Mouse (Mus musculus): ENCODE results near the gene Dennd2c. TPM values are rescaled to one million over a fixed set of nuclear protein-coding genes. Genes with fewer than 3 reads are reported as not detected.

Dennd2c gene
- 1.3 TPM in 2 replicates for polyA plus RNA-seq (2014; fragmentation: Nextera tagmentation; extraction: Ambion mirVana)

DNA sequence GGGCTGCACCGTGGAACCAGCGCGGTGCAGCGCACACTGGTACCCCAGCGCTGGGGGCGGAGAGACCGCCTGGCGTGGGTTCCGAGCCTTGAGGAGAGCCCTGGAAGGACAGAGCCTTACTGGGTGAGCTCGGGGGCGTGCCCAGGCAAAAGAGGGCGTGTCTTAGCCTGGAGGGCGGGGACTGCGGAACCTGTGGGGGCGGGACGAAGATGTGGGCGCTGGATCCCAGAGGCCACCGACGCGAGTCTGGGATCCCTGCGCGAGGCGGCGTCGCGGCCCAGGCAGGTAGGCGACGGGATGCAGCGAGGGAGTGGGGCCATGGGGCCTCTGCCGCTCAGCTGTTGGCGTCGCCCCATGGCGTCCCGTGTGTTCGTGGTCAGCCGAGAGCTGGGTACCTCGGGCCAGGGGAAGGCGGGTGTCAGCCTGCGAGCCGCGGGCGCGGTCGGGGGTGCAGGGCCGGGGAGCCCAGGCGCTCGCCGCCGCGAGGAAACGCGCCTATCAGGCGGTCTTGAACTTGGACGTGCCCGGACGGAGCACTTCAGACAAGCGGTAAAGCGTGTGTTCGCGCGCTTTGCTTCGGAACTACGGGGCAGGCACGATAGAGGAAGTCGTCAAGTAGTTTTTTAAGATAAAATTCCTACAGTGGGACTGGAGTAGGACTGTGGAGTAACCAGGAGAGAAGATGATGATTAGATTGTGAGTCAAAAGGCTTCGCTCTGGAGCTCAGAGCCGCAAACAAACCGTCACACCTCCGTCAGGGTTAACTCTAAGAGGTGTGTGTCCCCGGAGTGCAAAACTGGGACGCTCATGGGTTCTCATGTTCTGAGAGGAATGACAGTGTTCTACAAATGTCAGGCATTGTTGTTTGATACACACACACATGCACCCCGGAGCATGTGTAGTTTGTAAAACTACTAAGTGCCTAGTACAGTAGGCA, at the start of gene Dennd2c:
Gene Dennd2c (plus strand): TSS at position 151 of the 937 bp plus-strand sequence.
- Histone ChIP-seq H3K36me3 (replicated peaks; ENCODE audit: control insufficient read depth, insufficient read depth) (no peaks in the 10 kb centered on the region), H3K4me1 (replicated peaks; ENCODE audit: control insufficient read depth, insufficient read depth, low read length) (peaks cover 8% of the 10 kb centered on the region; the same call in 1 of the 2 replicates), H3K9ac (peak within 1 kb of the TSS; percentile 63), H3K9me3 (ENCODE audit: control insufficient read depth, low read length) (no peaks in the 10 kb centered on the region), H3K27ac (no peak within 1 kb of the TSS), H3K4me2 (replicated peaks) (peak within 1 kb of the TSS; percentile 96), H3K4me3 (replicated peaks; ENCODE audit: low read length) (peak within 1 kb of the TSS; percentile 66), H3K27me3 (ENCODE audit: control insufficient read depth, insufficient read depth, low read length) (peaks cover 30% of the 10 kb centered on the region)
- WGBS = 1% methylated on average over 72 of the region's 72 CpGs
- peak; percentile 75 for DNase-seq (ENCODE audit: low spot score)
- ATAC-seq (ENCODE audit: low FRiP score) = peak; percentile 94

DNA sequence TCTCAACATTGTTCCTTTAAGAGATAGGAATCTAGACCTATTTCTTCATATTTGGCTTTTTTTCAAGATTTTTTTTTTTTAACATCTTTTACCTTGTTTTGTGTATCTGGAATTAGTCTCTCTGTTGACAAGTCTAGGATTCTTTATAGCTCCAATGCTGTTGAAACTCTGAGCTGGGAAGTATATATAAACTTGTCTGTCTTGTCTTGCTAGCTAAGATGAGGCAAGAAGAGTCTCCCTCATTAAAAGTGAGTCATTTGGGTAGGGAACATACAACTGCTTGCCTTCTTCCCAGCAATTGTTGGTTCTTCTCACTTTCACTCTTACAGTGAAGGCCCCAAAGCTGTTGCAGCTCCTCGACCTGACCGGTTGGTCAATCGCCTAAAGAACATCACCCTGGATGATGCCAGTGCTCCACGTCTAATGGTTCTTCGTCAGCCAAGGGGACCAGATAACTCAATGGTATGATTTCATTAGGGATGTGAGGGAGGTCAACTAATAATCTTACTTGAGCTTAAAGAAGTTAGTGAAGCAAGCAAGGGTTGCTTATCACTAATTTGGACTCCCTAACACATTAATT, 46.3 kb upstream of the Dennd2c start:
- WGBS = 91% methylated on average over 5 of the region's 5 CpGs
- Histone ChIP-seq H3K4me1 (replicated peaks; ENCODE audit: control insufficient read depth, insufficient read depth, low read length) (peaks cover 9% of the 10 kb centered on the region), H3K4me3 (replicated peaks; ENCODE audit: low read length) (no peak overlapping the region), H3K27me3 (ENCODE audit: control insufficient read depth, insufficient read depth, low read length) (no peaks in the 10 kb centered on the region), H3K27ac (no peak overlapping the region), H3K36me3 (replicated peaks; ENCODE audit: control insufficient read depth, insufficient read depth) (peaks cover 80% of the 10 kb centered on the region), H3K9me3 (ENCODE audit: control insufficient read depth, low read length) (no peaks in the 10 kb centered on the region), H3K9ac (no peak overlapping the region), H3K4me2 (replicated peaks) (no peak overlapping the region)
- no peak for ATAC-seq (ENCODE audit: low FRiP score)
- DNase-seq (ENCODE audit: low spot score) = no peak

DNA sequence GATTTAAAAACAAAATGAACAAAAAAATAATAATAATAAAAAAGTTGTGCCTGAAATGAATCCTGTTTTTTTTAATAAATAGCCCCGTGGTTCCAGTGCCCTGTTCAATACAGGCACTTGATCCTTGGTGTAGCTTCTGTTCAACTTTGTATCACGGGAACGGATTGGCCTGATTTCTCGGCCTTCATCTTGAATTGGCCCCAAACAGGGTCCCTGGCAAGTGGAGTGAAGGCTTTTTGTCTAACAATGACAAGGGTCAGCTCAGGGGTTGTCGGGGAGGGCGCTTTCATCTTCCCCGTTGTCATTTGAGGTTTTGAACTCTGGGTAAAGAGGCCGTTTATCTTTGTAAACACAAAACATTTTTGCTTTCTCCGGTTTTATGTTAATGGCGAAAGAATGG, 44.7 kb upstream of the Dennd2c start:
- H3K9me3 ChIP-seq (ENCODE audit: control insufficient read depth, low read length) = no peaks in the 10 kb centered on the region
- peaks cover 80% of the 10 kb centered on the region for H3K36me3 ChIP-seq (replicated peaks; ENCODE audit: control insufficient read depth, insufficient read depth)
- peak overlapping the region; percentile 53 for H3K4me3 ChIP-seq (replicated peaks; ENCODE audit: low read length)
- no peaks in the 10 kb centered on the region for H3K27me3 ChIP-seq (ENCODE audit: control insufficient read depth, insufficient read depth, low read length)
- peak overlapping the region; percentile 77 for H3K9ac ChIP-seq
- peak; percentile 71 for ATAC-seq (ENCODE audit: low FRiP score)
- H3K4me2 ChIP-seq (replicated peaks) = peak overlapping the region; percentile 67
- H3K4me1 ChIP-seq (replicated peaks; ENCODE audit: control insufficient read depth, insufficient read depth, low read length) = peaks cover 9% of the 10 kb centered on the region
- no peak for DNase-seq (ENCODE audit: low spot score)
- peak overlapping the region; percentile 89 for H3K27ac ChIP-seq
- WGBS = 1% methylated on average over 10 of the region's 10 CpGs

DNA sequence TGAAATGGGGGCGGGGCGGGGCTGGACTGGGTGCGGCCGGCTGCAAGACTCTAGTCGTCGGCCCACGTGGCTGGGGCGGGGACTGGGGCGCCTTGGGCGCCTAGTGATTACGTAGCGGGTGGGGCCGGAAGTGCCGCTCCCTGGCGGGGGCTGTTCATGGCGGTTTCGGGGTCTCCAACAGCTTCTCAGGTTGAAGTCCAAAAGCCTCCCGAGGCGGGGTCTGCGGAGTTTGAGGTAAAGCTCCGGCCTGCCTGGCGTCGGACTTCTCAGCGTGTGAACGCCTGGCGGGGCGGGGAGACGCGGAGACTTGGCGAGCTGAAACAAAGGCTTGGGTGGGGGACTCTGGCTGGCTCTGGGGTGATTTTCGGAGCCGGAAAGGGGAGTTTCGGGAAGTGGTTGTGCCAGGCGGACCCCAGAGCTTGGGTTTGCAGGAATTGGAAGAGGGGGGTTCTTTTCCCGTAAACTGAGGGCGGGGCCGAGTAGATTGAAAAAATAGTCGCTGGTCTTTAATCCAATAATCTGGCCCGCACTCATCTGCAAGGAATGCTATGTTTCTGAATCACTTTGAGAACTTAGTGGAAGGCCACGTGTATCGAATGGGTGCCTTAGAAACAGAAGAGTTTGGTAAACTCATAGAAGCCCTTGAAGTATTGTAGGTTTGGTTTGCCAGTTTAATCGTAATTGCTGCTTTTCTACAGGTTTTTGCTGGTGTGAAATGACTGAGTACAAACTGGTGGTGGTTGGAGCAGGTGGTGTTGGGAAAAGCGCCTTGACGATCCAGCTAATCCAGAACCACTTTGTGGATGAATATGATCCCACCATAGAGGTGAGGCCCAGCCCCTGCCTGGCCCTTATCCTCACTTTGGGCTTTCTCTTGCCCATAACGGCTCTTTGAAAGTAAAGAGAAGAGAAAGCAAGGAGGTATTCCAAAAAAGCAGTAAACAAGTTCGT, 43.9 kb upstream of the Dennd2c start, which contains the start of gene Nras:
Gene Nras (plus strand): TSS at position 79 of the 951 bp plus-strand sequence.
- WGBS = 4% methylated on average over 46 of the region's 46 CpGs
- Histone ChIP-seq H3K27me3 (ENCODE audit: control insufficient read depth, insufficient read depth, low read length) (no peaks in the 10 kb centered on the region), H3K36me3 (replicated peaks; ENCODE audit: control insufficient read depth, insufficient read depth) (peaks cover 80% of the 10 kb centered on the region), H3K4me3 (replicated peaks; ENCODE audit: low read length) (peak within 1 kb of the TSS; percentile 53), H3K4me1 (replicated peaks; ENCODE audit: control insufficient read depth, insufficient read depth, low read length) (peaks cover 9% of the 10 kb centered on the region), H3K9ac (peak within 1 kb of the TSS; percentile 77), H3K9me3 (ENCODE audit: control insufficient read depth, low read length) (no peaks in the 10 kb centered on the region), H3K27ac (peak within 1 kb of the TSS; percentile 89), H3K4me2 (replicated peaks) (peak within 1 kb of the TSS; percentile 67)
- peak; percentile 99 for ATAC-seq (ENCODE audit: low FRiP score)
- peak; percentile 96 for DNase-seq (ENCODE audit: low spot score)

DNA sequence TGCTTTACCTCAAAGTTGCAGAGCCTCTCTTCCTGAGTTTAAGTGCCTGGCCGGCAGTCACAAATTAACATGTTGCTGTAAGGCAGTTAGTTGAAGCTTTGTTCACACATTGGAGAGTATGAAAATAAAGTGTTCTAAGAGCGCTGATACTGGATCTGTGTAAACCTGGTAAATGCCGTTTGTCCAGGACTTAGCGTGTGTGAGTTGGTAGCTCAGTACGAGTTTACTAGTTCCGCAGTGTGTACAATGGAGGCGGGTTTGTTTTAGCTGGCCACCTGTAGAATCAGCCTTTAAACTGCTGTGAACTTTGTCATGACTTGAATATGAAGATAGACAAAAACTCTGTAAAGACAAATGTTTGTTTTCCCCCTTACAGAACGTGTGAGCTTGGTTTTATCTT, 35.5 kb upstream of the Dennd2c start:
- Histone ChIP-seq H3K4me1 (replicated peaks; ENCODE audit: control insufficient read depth, insufficient read depth, low read length) (no peaks in the 10 kb centered on the region), H3K27ac (no peak overlapping the region), H3K27me3 (ENCODE audit: control insufficient read depth, insufficient read depth, low read length) (no peaks in the 10 kb centered on the region), H3K36me3 (replicated peaks; ENCODE audit: control insufficient read depth, insufficient read depth) (peaks cover 70% of the 10 kb centered on the region), H3K4me3 (replicated peaks; ENCODE audit: low read length) (no peak overlapping the region), H3K9ac (no peak overlapping the region), H3K4me2 (replicated peaks) (no peak overlapping the region), H3K9me3 (ENCODE audit: control insufficient read depth, low read length) (no peaks in the 10 kb centered on the region)
- WGBS = 95% methylated on average over 8 of the region's 8 CpGs
- no peak for ATAC-seq (ENCODE audit: low FRiP score)
- DNase-seq (ENCODE audit: low spot score) = no peak

DNA sequence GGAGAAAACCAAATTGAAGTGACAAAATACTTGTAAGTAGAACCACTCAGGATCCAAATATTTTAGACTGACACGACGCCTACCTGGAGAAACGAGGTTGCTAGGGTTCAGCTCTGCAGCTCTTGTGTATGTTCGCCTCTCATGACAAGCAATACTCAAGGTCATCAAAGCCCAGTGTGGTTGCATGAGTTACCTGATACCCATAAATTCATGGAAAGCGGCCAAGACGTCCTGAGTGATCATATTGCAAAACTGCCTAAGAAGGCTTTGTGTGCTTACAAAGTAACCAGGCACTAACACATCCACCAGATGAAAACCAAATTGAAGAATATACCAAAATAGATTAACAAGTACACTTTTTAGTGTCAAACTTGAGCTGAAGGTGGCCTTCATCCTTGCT, 33.4 kb upstream of the Dennd2c start:
- H3K36me3 ChIP-seq (replicated peaks; ENCODE audit: control insufficient read depth, insufficient read depth) = peaks cover 50% of the 10 kb centered on the region
- WGBS = 92% methylated on average over 6 of the region's 6 CpGs

DNA sequence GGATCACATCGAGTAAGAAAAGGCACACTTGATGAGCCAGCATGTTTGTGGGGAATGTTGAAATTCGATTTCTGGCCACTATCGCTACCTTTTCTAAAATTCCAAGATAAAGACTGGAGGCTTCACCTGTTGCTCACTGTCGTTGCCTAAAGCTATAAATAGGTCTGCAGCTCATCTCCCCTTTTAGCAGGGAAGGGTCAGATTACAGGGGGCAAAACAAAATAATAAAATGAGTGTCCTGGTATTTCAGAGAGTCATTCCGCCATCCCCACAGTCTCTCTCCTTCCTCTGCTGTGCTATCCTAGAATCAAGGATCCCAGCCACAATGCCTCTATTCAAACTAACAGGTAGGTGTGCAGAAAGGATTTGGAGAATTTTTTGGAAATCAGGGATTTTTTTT, 28.6 kb upstream of the Dennd2c start, which contains the start of gene Ampd1:
Gene Ampd1 (plus strand): TSS at position 244 of the 400 bp plus-strand sequence.
- 75% methylated on average over 5 of the region's 5 CpGs for WGBS
- H3K36me3 ChIP-seq (replicated peaks; ENCODE audit: control insufficient read depth, insufficient read depth) = peaks cover 7% of the 10 kb centered on the region
- H3K9me3 ChIP-seq (ENCODE audit: control insufficient read depth, low read length) = no peaks in the 10 kb centered on the region
- DNase-seq (ENCODE audit: low spot score) = no peak
- H3K4me1 ChIP-seq (replicated peaks; ENCODE audit: control insufficient read depth, insufficient read depth, low read length) = no peaks in the 10 kb centered on the region
- H3K4me3 ChIP-seq (replicated peaks; ENCODE audit: low read length) = no peak within 1 kb of the TSS
- H3K4me2 ChIP-seq (replicated peaks) = no peak within 1 kb of the TSS
- no peak within 1 kb of the TSS for H3K9ac ChIP-seq
- no peak within 1 kb of the TSS for H3K27ac ChIP-seq
- H3K27me3 ChIP-seq (ENCODE audit: control insufficient read depth, insufficient read depth, low read length) = no peaks in the 10 kb centered on the region
- no peak for ATAC-seq (ENCODE audit: low FRiP score)

More for the DNA sequence above, 33.4 kb upstream of the Dennd2c start:
- no peaks in the 10 kb centered on the region for H3K27me3 ChIP-seq (ENCODE audit: control insufficient read depth, insufficient read depth, low read length)
- no peaks in the 10 kb centered on the region for H3K4me1 ChIP-seq (replicated peaks; ENCODE audit: control insufficient read depth, insufficient read depth, low read length)
- H3K4me3 ChIP-seq (replicated peaks; ENCODE audit: low read length) = no peak overlapping the region
- H3K27ac ChIP-seq = no peak overlapping the region
- DNase-seq (ENCODE audit: low spot score) = no peak
- no peak overlapping the region for H3K4me2 ChIP-seq (replicated peaks)
- no peak for ATAC-seq (ENCODE audit: low FRiP score)
- no peaks in the 10 kb centered on the region for H3K9me3 ChIP-seq (ENCODE audit: control insufficient read depth, low read length)
- no peak overlapping the region for H3K9ac ChIP-seq

DNA sequence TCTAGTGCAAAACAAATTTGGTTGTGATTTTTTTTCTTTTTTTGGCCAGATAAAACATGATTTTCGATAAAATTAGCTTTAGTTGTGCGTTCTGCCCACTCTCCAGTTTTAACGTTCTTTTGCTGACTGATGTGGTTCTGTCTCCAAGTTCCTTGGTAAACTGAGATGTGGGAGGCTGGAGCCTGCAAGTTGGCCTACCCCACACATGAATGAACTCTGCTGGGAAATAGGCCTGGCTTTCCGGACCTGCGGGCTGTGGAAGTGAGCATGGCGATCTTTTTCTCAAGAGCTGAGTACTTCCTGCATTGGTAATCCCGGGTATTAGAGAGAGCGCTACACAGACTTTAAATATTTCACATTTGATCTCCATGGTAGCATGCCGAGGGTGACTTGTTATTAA, 26.5 kb upstream of the Dennd2c start:
- no peak for ATAC-seq (ENCODE audit: low FRiP score)
- Histone ChIP-seq H3K9me3 (ENCODE audit: control insufficient read depth, low read length) (no peaks in the 10 kb centered on the region), H3K4me2 (replicated peaks) (no peak overlapping the region), H3K27me3 (ENCODE audit: control insufficient read depth, insufficient read depth, low read length) (no peaks in the 10 kb centered on the region), H3K9ac (no peak overlapping the region), H3K4me1 (replicated peaks; ENCODE audit: control insufficient read depth, insufficient read depth, low read length) (no peaks in the 10 kb centered on the region), H3K27ac (no peak overlapping the region), H3K36me3 (replicated peaks; ENCODE audit: control insufficient read depth, insufficient read depth) (no peaks in the 10 kb centered on the region), H3K4me3 (replicated peaks; ENCODE audit: low read length) (no peak overlapping the region)
- no peak for DNase-seq (ENCODE audit: low spot score)
- WGBS = 91% methylated on average over 9 of the region's 9 CpGs

Measured in hindbrain, embryonic 14.5 days (tissue).